Mouse (Mus musculus): ENCODE data around the gene Sh2d1b1.

Sh2d1b1 gene

DNA sequence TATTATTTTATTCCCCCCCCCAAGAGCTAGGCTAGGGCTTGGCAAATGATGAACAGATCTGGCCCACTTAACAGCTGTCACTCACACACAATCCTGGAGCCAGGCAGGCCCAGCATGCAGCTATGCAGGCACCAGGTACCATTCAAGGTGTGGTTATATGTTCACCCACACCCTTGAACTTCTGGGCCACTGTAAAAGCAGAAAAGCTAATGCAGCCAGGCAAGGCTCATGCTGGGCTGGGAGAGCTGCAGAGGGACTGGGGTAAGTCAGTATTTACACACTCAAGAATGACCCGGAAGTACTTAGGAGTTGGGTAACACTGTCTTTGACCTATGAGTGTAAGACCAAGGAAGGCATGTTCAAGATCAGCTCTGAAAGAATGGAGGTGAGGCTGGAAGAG lies 47.2 kb downstream of the Sh2d1b1 start:
- no peak for DNase-seq (ENCODE audit: low spot score in 2 of 2)

DNA sequence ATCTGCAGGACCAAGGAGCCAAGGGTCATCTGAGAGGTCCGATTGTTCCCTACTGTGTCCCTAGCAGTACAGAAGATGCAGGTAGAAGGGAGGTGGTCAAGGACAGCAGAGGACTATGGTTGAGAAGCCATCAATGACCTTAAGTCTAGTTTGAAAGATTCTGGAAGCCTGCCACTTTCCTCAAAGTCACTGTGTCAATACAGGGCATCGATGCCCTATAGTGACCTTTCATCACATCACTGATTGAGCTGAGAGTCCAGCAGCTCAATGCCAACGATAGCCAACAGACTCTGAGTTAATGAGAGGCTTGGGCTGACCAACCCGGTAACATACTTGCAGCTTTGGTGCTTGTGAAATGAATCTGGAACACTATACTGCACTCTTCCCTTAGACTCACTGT lies 48.2 kb downstream of the Sh2d1b1 start:
- DNase-seq (ENCODE audit: low spot score in 2 of 2): no peak

DNA sequence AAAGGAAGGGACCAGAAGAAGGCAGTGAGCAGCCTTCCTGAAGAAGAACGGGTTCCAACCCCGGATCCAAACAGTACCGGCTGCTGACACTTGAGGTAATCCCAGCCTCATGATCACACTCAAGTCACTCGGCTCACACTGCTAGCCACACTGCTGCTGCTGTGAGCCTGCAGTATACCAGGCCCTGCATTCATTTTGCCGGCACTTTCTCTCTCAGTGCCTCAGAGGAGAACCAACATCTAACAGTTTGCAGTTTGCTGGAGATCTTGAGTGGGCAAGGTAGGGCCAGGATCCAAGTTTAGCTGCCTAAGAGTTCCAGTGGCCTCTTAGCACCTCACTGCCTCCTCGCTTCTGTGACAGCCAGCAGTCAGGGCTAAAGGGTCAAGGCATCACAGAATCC lies 54.8 kb downstream of the Sh2d1b1 start:
- no peak for DNase-seq (ENCODE audit: low spot score in 2 of 2)

DNA sequence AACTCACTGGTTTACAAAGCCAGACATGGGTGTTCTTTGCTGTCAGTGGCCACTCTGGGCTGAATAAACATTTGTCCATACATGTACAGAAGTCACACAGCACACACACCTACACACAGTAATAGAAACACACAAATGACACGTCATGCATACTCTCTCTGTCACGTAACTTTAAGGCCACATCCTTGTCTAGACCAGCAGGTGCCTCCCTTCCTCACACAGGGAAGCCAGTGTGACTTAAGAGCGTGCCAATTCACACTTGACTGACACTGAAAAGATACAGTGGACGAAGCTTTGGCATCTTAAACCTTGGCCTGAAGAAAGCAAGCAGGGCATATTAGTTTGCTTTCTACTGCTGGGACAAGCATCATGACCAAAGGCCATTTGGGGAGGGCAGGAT lies 55.7 kb downstream of the Sh2d1b1 start:
- no peak for DNase-seq (ENCODE audit: low spot score in 2 of 2)
